Mouse (Mus musculus) G1E (cell line): ENCODE measurements at regions not wholly inside any gene's neighbourhood (a gene's known extent, or its start where the extent isn't known, plus 50 kb on each side); places are given as distances from the start of the nearest gene placed in this dataset.

Experiments used
- CTCF ChIP-seq: IDR thresholded peaks from 2 replicates; pipeline ENCODE4 v1.5.1; 2012; ENCODE audit warnings: low read depth, low read length, inconsistent platforms, mixed read lengths
- GATA1 ChIP-seq: IDR thresholded peaks from 2 replicates; pipeline ENCODE4 v1.6.1; 2012; ENCODE audit warnings: borderline replicate concordance, low read length, inconsistent platforms, mixed read lengths

DNA sequence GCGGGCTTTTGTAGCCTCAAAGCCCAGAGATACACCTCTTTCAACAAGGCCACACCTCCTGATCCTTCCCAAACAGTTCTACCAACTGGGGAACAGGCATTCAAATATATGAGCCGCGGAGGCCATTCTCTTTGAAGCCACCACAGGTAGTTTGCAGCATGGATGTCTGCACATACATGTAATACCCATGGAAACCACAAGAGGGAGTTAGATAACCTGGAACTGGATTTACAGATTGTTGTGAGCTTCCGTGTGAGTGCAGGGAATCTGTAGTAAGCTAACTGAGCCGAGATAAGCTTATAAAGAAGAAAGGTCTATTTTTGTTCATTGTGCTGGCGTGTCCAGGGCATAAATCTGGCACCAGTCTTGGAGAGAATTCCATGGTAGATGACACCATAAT, 149.0 kb downstream of the Zfp281 start:
- TF ChIP-seq CTCF (0 out of 2 replicates have a peak, but pooled peaks have one; percentile 8), GATA1 (no peak)
